Mouse (Mus musculus): ENCODE results near the gene Rngtt.

- TF ChIP-seq CTCF (IDR thresholded peaks at IDR 0.05; ENCODE audit: borderline replicate concordance, insufficient read depth, low read depth, low read length) (no peak), POLR2A (IDR thresholded peaks at IDR 0.05; ENCODE audit: borderline replicate concordance, insufficient read depth, low read length) (no peak)
Measured at GRCm38 (mm10) chr4:33260311-33260710, 49.8 kb upstream of the Rngtt start.

Data from cerebellum, adult 2 months (tissue).